Mouse (Mus musculus) testis, adult 2 months (tissue): ENCODE data around the gene Cep350.

ENCODE experiments used
- CTCF ChIP-seq: fragments of 200-500 bp; IDR thresholded peaks from 2 replicates; pipeline ENCODE4 v1.5.1; 2012; ENCODE audit warnings: low read depth, mild to moderate bottlenecking, inconsistent platforms, low read length, moderate library complexity; ENCODE audit not compliant: control insufficient read depth, insufficient read depth, insufficient replicate concordance
- POLR2A ChIP-seq: fragments of 200-500 bp; IDR thresholded peaks from 2 replicates; pipeline ENCODE4 v1.6.1; 2012; ENCODE audit warnings: low read depth, mild to moderate bottlenecking, inconsistent platforms, low read length, moderate library complexity; ENCODE audit not compliant: control insufficient read depth

DNA sequence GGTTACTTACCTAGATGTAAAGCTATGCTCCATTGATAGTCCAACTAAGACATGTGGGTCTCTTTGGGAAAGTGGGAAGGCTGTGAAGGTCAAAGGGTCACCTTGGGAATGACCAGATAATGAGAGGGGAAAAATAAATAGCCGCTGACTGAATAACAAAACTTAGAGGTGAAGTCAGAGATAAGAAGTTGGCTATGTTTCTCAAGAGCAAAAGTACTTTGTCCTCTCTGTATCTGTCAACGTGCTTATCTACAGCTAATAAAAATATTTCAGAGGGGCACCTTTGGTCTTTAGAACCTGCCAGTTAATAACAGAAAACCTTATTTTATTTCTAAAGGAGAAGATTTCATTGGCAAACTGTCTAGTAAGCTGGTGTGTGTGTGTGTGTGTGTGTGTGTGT lies 22.6 kb upstream of the Cep350 start:
- TF ChIP-seq CTCF, result no peak
- TF ChIP-seq POLR2A, result no peak
